Mouse (Mus musculus) lung, postnatal 0 days (tissue): ENCODE data around the gene Ankle1.

Experiments used
- CTCF ChIP-seq: IDR thresholded peaks from 2 replicates; pipeline ENCODE4 v1.5.1; 2016; ENCODE audit warnings: antibody characterized with exemption, mild to moderate bottlenecking
- EP300 ChIP-seq: IDR thresholded peaks from 2 replicates; pipeline ENCODE4 v1.6.1; 2016; ENCODE audit warnings: antibody characterized with exemption, mild to moderate bottlenecking, control low read depth

DNA sequence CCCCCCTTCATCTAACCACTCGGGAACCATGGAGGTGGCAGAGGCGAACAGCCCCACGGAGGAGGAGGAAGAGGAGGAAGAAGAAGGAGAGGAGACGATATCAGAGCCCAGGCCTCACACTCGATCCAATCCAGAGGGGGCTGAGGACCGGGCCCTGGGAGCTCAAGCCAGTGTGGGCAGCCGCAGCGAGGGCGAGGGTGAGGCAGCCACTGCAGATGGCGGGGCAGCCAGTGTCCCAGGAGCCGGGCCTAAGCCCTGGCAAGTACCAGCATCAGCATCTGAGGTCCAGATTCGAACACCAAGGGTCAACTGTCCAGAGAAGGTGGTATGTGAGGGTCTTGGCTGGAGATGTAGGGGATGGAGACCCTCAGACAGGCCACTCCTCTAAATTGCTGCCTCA, 8.1 kb upstream of the Ankle1 start:
- no peak for TF ChIP-seq EP300
- no peak for TF ChIP-seq CTCF
